Mouse (Mus musculus) left cerebral cortex, postnatal 36 days (tissue): ENCODE results near the gene Uty. TPM values are rescaled to one million over a fixed set of nuclear protein-coding genes. Genes with fewer than 3 reads are reported as not detected.

ENCODE experiments used
- DNase-seq, 2 experiments: peaks; one replicate each; pipeline ENCODE4 v3.0.0; 2021 to 2022; ENCODE audit warnings: low spot score in 2 of 2, mixed read lengths in 1 of 2
- intact Hi-C: fragments of 180-260 bp; cut with DNase I; formaldehyde crosslinking; loops from one replicate; pipeline ENCODE4 v1.15.1; 2025
- total RNA-seq, 2 experiments: library from RNA; stranded (reverse); gene quantifications; 2 replicates each; pipeline ENCODE4 v1.2.3; 2021

Gene Uty
- total RNA-seq, result 10 to 100 TPM in 1 of 2 experiments, not detected in 1; 31.1 TPM

GRCm38 (mm10) chrY:1245426-1245863, at the start of gene Uty:
Uty (minus strand) TSS chrY:1245759.
- peak in 1 of 2 experiments; percentile 68 for DNase-seq
- intact Hi-C loops, result no loop called here

- intact Hi-C loops, result no loop called here
- no peak for DNase-seq
These were observed 48.1 kb upstream of the Uty start for GRCm38 (mm10) chrY:1293708-1294107.

- intact Hi-C loops, result no loop called here
- DNase-seq, result peak in 1 of 2 experiments; percentile 58
These were observed 40.7 kb upstream of the Uty start, which contains the start of gene Ddx3y for GRCm38 (mm10) chrY:1286171-1286795. Ddx3y (minus strand) TSS chrY:1286629.

- DNase-seq, result peak in 1 of 2 experiments; percentile 3
- intact Hi-C loops, result no loop called here
These were observed 40.2 kb upstream of the Uty start for GRCm38 (mm10) chrY:1285735-1286134.

GRCm38 (mm10) chrY:1246117-1246516, 558 bp upstream of the Uty start:
- intact Hi-C loops, result no loop called here

GRCm38 (mm10) chrY:1244940-1245339, 619 bp downstream of the Uty start:
- intact Hi-C loops, result no loop called here
- no peak for DNase-seq

More at GRCm38 (mm10) chrY:1246117-1246516, 558 bp upstream of the Uty start:
- no peak for DNase-seq

- no peak for DNase-seq
- intact Hi-C loops, result no loop called here
These were observed 1.1 kb downstream of the Uty start for GRCm38 (mm10) chrY:1244421-1244820.

GRCm38 (mm10) chrY:1220001-1220400, 25.6 kb downstream of the Uty start:
- intact Hi-C loops, result no loop called here
- DNase-seq, result no peak

GRCm38 (mm10) chrY:1178476-1178875, 67.1 kb downstream of the Uty start:
- no peak for DNase-seq
- intact Hi-C loops, result no loop called here

- intact Hi-C loops, result no loop called here
- DNase-seq, result no peak
These were observed 82.5 kb downstream of the Uty start for GRCm38 (mm10) chrY:1163054-1163453.

- intact Hi-C loops, result no loop called here
- no peak for DNase-seq
These were observed 129.4 kb downstream of the Uty start for GRCm38 (mm10) chrY:1116153-1116552.

- DNase-seq, result no peak
- intact Hi-C loops, result no loop called here
These were observed 131.5 kb downstream of the Uty start for GRCm38 (mm10) chrY:1114016-1114415.

Other genes starting within 250 kb of the Uty start
- 10 to 100 TPM in 1 of 2 experiments, not detected in 1; 77.7 TPM for gene Eif2s3y, start 235.2 kb downstream of the Uty start, total RNA-seq
- 10 to 100 TPM in 1 of 2 experiments, not detected in 1; 47.3 TPM for gene Ddx3y, start 40.9 kb upstream of the Uty start, total RNA-seq
- gene Usp9y, start 214.0 kb upstream of the Uty start, total RNA-seq, result not detected